Mouse (Mus musculus) lung, embryonic 15.5 days (tissue): ENCODE results near the gene 4930432M17Rik. TPM values are rescaled to one million over a fixed set of nuclear protein-coding genes. Genes with fewer than 3 reads are reported as not detected.

Experiments
- ATAC-seq: fragments of 200-750 bp; cut with Nextera tagmentation; 2 replicates; pipeline ENCODE4 v1.8.0; 2017; ENCODE audit warnings: moderate number of reproducible peaks, borderline replicate concordance; ENCODE audit not compliant: low FRiP score, low TSS enrichment; ENCODE audit errors: extremely low read depth
- H3K27ac ChIP-seq: fragments of 300-500 bp; sonication (generic); 2 replicates; pipeline ENCODE4 v1.5.1; 2015; ENCODE audit warnings: moderate library complexity, mild to moderate bottlenecking, inconsistent platforms
- H3K27me3 ChIP-seq: fragments of 300-500 bp; sonication (generic); 2 replicates; pipeline ENCODE4 v1.6.1; 2015; ENCODE audit warnings: inconsistent platforms
- H3K36me3 ChIP-seq: fragments of 300-500 bp; sonication (generic); 2 replicates; pipeline ENCODE4 v1.6.1; 2015; ENCODE audit warnings: inconsistent platforms
- H3K4me1 ChIP-seq: fragments of 300-500 bp; sonication (generic); 2 replicates; pipeline ENCODE4 v1.6.1; 2015; ENCODE audit warnings: inconsistent platforms
- H3K4me2 ChIP-seq: fragments of 300-500 bp; sonication (generic); 2 replicates; pipeline ENCODE4 v1.6.1; 2015; ENCODE audit warnings: inconsistent platforms, mild to moderate bottlenecking, moderate library complexity
- H3K4me3 ChIP-seq: fragments of 300-500 bp; sonication (generic); 2 replicates; pipeline ENCODE4 v1.5.1; 2015; ENCODE audit warnings: mild to moderate bottlenecking, inconsistent platforms
- H3K9ac ChIP-seq: fragments of 300-500 bp; sonication (generic); 2 replicates; pipeline ENCODE4 v1.6.1; 2015; ENCODE audit warnings: inconsistent platforms
- H3K9me3 ChIP-seq: fragments of 300-500 bp; sonication (generic); 2 replicates; pipeline ENCODE4 v1.6.1; 2016; ENCODE audit warnings: inconsistent platforms
- WGBS: fragments of 180-500 bp; shearing (Covaris S2); methylation state at CpG from one replicate; pipeline ENCODE4 v1.1.7; 2015; 5-methylcytosine and 5-hydroxymethylcytosine counted together
- polyA plus RNA-seq: library from polyadenylated mRNA; unstranded; fragments of >200 nt; fragmentation: Nextera tagmentation; extraction: Ambion mirVana; gene quantifications from 2 replicates; pipeline ENCODE4 v1.2.1, GENCODE M21; 2015

Gene 4930432M17Rik
- polyA plus RNA-seq, 1 experiment from 2014 or later: not detected

DNA sequence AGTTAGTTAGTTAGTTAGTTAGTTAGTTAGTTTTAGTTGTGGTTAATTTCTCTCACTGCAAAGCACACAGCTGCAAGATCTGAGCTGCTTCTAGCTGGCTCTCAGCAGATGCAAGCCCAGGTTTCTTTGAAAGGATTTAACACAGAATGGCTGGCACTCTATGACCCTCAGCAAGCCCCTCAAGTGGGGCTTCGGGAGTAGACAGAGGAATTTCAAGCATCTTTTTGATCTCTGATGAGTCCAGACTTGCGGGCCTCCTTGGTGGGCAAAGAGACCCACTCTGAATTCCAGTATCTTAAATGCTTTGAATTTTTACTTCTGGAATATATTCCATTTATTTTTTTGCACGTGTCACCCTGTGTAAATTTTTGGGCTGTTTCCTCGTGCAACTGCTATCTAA lies 8.4 kb downstream of the 4930432M17Rik start:
- Histone ChIP-seq H3K9me3 (no peaks in the 10 kb centered on the region), H3K9ac (no peak overlapping the region), H3K4me1 (peaks cover 8% of the 10 kb centered on the region; the same call in 1 of the 2 replicates), H3K4me2 (no peak overlapping the region), H3K27me3 (no peaks in the 10 kb centered on the region), H3K27ac (peak overlapping the region; percentile 74; the same call in 1 of the 2 replicates), H3K4me3 (no peak overlapping the region), H3K36me3 (no peaks in the 10 kb centered on the region)
- 16% methylated on average over 4 of the region's 4 CpGs for WGBS
- ATAC-seq: peak; percentile 66

DNA sequence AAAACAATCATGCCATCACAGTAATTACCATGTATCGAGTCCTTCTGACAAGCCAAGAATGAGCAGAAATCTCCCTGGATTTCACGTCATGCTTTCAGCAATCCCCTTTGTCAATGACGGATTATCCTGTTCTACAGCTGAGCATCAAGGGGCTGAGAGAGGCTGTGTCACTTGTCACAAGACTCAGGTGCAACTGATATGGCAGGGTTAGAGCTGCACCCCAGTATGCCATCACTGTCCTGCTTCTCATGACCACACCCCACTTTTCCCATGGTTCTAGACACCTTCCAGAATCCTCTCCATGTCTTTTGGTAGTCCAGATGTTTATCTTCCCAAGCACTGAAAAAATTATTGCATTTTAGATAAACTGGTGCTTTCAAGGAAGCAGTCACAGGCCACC lies 8.9 kb downstream of the 4930432M17Rik start:
- Histone ChIP-seq H3K9ac (no peak overlapping the region), H3K9me3 (no peaks in the 10 kb centered on the region), H3K36me3 (no peaks in the 10 kb centered on the region), H3K4me2 (no peak overlapping the region), H3K4me3 (no peak overlapping the region), H3K27me3 (no peaks in the 10 kb centered on the region), H3K4me1 (peaks cover 8% of the 10 kb centered on the region; the same call in 1 of the 2 replicates), H3K27ac (peak overlapping the region; percentile 74)
- no peak for ATAC-seq
- WGBS: 29% methylated on average over 3 of the region's 3 CpGs

DNA sequence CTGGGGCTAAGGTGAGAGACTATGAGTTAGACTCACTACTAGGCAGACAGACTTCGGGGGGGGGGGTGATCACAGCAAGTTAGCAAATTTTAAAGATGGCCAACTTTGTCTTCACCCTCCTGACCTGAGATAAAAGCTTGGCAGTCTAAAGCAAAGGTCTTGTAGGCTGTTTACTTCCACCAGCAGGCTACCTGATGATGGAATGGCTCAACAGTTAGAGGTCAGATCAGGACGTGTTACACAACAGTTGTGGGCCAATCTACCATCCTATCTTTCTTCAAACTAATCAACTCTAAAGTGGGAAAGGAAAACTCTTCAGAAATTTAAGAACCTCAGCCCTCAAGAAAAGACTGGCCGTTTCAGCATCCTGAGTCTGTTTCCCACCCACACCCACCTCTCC lies 9.6 kb downstream of the 4930432M17Rik start:
- ATAC-seq: no peak
- WGBS: 27% methylated on average over 3 of the region's 3 CpGs

DNA sequence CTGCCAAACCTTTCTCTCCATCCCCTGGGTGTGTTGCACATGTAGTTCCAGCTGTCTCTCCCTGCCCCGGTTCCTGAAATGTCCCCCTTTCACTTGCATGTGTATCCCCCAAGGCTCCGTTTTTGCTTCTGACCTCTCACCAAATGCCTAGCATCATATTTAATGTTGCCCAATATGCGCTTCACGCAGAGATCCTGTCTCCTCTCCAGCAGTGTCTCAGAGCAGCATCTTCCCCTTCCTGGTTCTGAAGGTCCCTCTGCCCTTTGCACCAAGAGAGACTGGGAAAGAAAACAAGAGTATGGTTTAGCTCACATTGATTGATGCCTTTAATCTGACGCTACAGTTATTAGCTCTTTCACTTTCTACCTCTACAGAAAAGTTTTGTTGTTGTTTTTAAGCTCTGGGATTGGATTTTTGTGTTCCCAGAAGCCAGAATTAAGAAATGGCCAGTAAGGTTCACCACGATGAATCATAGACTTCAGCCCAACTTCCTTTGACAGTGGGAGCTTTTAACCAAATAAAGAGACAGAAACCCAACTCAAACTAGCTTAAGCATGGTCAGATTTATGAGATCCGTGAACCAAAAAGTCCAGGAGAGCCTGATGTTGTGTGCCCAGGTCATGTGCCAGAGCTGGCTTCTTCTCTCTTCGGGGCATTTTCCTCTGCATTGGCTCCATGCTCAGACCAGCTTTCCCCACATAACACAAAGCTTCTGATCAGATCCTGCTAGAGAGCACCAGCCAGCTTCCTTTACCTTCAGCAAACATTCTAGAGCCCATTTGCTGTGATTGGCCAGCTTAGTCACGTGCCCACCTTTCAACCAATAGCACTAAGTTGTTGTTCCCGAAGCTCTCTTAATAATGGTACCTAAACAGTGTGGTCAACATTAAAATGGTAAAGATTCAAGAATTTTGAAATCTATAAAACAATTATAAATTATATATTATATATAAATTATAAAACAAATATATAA lies 12.2 kb downstream of the 4930432M17Rik start:
- Histone ChIP-seq H3K27me3 (no peaks in the 10 kb centered on the region), H3K4me3 (no peak overlapping the region), H3K4me2 (no peak overlapping the region), H3K27ac (no peak overlapping the region), H3K4me1 (peaks cover 8% of the 10 kb centered on the region; the same call in 1 of the 2 replicates), H3K9ac (no peak overlapping the region), H3K9me3 (no peaks in the 10 kb centered on the region), H3K36me3 (no peaks in the 10 kb centered on the region)
- 69% methylated on average over 10 of the region's 10 CpGs for WGBS
- ATAC-seq: no peak

More for the DNA sequence above, 9.6 kb downstream of the 4930432M17Rik start:
- Histone ChIP-seq H3K4me2 (no peak overlapping the region), H3K9ac (no peak overlapping the region), H3K9me3 (no peaks in the 10 kb centered on the region), H3K36me3 (no peaks in the 10 kb centered on the region), H3K4me1 (peaks cover 8% of the 10 kb centered on the region; the same call in 1 of the 2 replicates), H3K27ac (peak overlapping the region; percentile 74), H3K4me3 (no peak overlapping the region), H3K27me3 (no peaks in the 10 kb centered on the region)

DNA sequence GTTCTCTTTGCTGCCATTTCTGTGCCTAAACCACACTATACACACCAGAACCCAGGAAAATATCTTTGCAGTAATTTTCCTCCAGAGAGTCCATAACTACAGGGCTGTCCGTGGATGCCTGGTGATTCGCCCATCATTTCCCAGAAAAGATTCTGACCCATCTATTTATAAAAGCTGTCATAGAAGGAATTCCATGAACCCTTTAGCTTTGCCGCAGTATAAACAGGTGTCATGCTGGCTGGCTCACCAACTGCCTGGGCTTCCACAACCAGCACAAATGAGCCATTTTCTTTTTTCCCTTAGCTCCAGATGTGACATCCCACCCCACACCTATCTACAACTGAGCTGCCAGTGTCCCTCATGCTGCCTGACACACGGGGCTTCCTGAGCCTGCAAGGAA lies 14.0 kb downstream of the 4930432M17Rik start:
- H3K4me2 ChIP-seq: no peak overlapping the region
- H3K27me3 ChIP-seq: no peaks in the 10 kb centered on the region
- no peak for ATAC-seq
- no peak overlapping the region for H3K27ac ChIP-seq
- peaks cover 5% of the 10 kb centered on the region; the same call in 1 of the 2 replicates for H3K4me1 ChIP-seq
- H3K9me3 ChIP-seq: no peaks in the 10 kb centered on the region
- H3K36me3 ChIP-seq: no peaks in the 10 kb centered on the region
- no peak overlapping the region for H3K4me3 ChIP-seq
- H3K9ac ChIP-seq: no peak overlapping the region
- 28% methylated on average over 4 of the region's 4 CpGs for WGBS

DNA sequence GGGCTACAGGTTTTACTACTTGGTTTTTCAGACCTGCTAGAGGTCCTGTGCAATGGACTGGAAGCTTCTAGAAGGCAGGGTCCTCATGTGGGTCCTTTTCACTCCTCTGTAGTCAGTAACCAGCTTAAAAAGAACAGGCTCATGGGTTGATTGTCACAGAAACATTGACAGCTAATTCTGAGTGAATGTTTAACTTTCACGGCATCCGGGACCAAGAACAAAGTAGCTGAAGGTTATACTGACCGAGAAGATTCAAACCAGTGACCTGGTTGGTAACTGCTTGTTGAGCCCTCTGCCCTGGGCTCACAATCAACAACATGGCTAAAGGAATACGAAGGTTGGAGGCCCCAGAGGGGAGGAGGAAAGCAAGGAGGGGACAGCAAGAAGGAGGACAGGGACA lies 14.4 kb downstream of the 4930432M17Rik start:
- no peak overlapping the region for H3K9ac ChIP-seq
- no peak overlapping the region for H3K4me2 ChIP-seq
- no peak overlapping the region for H3K4me3 ChIP-seq
- no peaks in the 10 kb centered on the region for H3K9me3 ChIP-seq
- ATAC-seq: no peak
- 0 out of 2 replicates have a peak, but pooled peaks cover under 1% of the 10 kb centered on the region for H3K4me1 ChIP-seq
- no peaks in the 10 kb centered on the region for H3K36me3 ChIP-seq
- no peak overlapping the region for H3K27ac ChIP-seq
- no peaks in the 10 kb centered on the region for H3K27me3 ChIP-seq
- 45% methylated on average over 4 of the region's 4 CpGs for WGBS

DNA sequence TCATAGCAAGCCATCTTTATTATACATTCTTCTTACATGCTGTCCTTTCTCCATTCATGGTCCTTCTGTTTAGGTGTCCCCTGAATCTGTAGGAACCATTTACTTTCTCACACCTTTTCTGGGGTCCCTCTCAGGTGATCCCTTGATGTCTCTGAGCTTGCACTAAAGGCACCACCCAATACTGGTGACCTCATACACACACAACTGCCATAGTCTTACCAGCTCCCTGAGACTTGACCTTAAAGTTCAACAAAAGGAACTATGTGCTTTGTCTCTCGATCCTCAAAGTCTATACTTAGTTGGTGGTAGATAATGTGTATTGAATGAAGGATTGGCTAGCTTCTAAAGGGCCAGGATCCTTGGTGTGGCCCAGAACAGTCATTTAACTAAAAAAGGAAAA lies 15.4 kb downstream of the 4930432M17Rik start:
- no peaks in the 10 kb centered on the region for H3K36me3 ChIP-seq
- no peaks in the 10 kb centered on the region for H3K9me3 ChIP-seq
- WGBS: 53% methylated on average over 1 of the region's 1 CpGs
- H3K4me2 ChIP-seq: no peak overlapping the region
- no peaks in the 10 kb centered on the region for H3K4me1 ChIP-seq
- H3K27ac ChIP-seq: no peak overlapping the region
- H3K27me3 ChIP-seq: no peaks in the 10 kb centered on the region
- H3K9ac ChIP-seq: no peak overlapping the region
- H3K4me3 ChIP-seq: no peak overlapping the region
- ATAC-seq: no peak

DNA sequence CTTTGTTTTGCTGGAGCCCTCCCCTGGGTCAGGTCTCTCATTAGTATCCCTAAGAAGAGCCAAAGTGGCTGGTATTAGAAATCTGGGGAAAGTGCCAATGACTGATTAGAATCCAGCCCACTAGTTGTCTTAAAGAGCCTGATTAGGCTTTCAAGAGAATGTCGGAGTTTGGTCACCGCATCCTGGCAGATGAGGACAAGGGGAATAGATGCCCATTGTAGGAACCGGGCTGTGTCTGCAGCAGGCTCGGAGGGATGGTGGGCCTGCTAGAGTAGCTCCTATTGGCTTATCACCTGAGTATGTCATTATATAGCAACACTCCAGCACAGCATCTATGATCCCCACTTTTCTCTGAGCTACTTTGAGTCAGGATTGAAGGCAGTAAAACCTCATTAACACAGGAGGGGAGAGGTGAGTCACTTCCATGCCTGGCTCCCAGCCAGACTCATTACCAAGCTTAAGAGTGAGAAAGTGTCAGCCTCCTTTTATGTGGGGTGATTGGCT lies 15.9 kb downstream of the 4930432M17Rik start:
- no peak overlapping the region for H3K4me2 ChIP-seq
- 76% methylated on average over 4 of the region's 4 CpGs for WGBS
- no peak for ATAC-seq
- H3K27me3 ChIP-seq: no peaks in the 10 kb centered on the region
- H3K9ac ChIP-seq: no peak overlapping the region
- no peaks in the 10 kb centered on the region for H3K36me3 ChIP-seq
- no peaks in the 10 kb centered on the region for H3K9me3 ChIP-seq
- H3K4me3 ChIP-seq: no peak overlapping the region
- no peak overlapping the region for H3K27ac ChIP-seq
- no peaks in the 10 kb centered on the region for H3K4me1 ChIP-seq

DNA sequence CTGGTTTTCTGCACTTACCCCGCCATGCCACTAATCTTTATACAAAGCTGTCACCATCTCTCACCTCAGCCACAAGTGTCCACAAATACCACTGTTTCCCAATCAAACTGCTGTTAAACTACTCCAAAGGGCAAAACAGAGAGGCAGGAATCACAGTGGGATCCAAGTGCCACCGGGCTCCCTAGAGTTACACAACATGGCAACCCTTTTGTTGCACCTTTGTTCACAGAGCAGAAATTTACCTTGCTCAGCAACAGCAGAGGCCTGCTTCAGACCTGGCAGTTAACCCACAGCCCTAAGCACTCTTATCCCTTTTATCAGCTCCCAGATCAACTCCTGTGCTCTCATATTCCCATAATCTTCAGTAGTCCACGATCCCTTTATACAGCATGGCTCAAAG lies 17.2 kb downstream of the 4930432M17Rik start:
- no peak for ATAC-seq
- 78% methylated on average over 3 of the region's 3 CpGs for WGBS
- no peak overlapping the region for H3K4me2 ChIP-seq

DNA sequence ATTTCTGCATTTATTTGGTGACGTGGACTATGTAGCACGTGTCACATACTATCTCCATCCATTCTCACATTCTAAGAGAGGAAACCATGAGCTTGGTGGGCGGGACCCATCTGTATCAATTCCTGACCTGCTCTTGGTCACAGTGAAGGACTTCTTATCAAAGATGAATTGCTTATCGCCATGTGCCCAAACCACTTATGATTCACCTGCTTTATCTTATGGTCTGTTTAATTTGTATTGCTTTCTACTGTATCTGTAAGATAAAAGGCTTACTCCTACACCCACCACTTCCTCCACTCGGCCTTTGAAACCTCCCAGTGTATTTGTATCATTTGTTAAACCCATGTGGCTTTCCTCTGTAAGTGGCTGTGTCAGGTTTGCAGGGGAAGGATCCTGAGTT lies 18.5 kb downstream of the 4930432M17Rik start:
- H3K27me3 ChIP-seq: no peaks in the 10 kb centered on the region
- no peaks in the 10 kb centered on the region for H3K9me3 ChIP-seq
- H3K4me1 ChIP-seq: no peaks in the 10 kb centered on the region
- no peak overlapping the region for H3K9ac ChIP-seq
- 55% methylated on average over 5 of the region's 5 CpGs for WGBS
- H3K27ac ChIP-seq: no peak overlapping the region
- no peak for ATAC-seq
- H3K4me2 ChIP-seq: no peak overlapping the region
- H3K36me3 ChIP-seq: no peaks in the 10 kb centered on the region
- no peak overlapping the region for H3K4me3 ChIP-seq

More for the DNA sequence above, 17.2 kb downstream of the 4930432M17Rik start:
- Histone ChIP-seq H3K9ac (no peak overlapping the region), H3K4me1 (no peaks in the 10 kb centered on the region), H3K9me3 (no peaks in the 10 kb centered on the region), H3K27me3 (no peaks in the 10 kb centered on the region), H3K4me3 (no peak overlapping the region), H3K27ac (no peak overlapping the region), H3K36me3 (no peaks in the 10 kb centered on the region)

DNA sequence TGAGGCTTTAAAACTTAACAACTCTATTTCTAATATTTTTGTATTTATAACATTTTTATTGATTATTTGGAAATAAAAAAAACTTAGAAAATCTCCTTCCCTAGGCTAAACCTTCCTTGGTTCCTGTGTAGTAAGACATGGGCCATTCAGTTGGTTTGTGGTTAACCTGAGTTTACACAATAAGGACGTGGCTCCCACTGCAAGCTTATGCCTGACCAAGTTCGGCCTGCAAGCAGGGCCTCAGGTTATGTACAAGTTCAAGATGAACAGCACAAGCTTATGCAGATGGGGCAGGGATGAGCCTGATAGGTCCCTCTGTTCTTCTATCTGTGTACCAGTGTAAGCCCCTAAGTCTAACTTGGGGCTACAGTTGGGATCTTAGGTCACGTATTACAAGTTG lies 19.1 kb downstream of the 4930432M17Rik start:
- Histone ChIP-seq H3K4me1 (no peaks in the 10 kb centered on the region), H3K27ac (no peak overlapping the region), H3K36me3 (no peaks in the 10 kb centered on the region), H3K9me3 (no peaks in the 10 kb centered on the region), H3K9ac (no peak overlapping the region), H3K27me3 (no peaks in the 10 kb centered on the region), H3K4me2 (no peak overlapping the region), H3K4me3 (no peak overlapping the region)
- ATAC-seq: no peak
- 84% methylated on average over 3 of the region's 3 CpGs for WGBS
